Mouse (Mus musculus): ENCODE results near the gene Aff1. TPM values are rescaled to one million over a fixed set of nuclear protein-coding genes. Genes with fewer than 3 reads are reported as not detected.

Aff1 gene
- polyA plus RNA-seq, 1 experiment from 2014 or later, result 19.3 TPM

- WGBS, result 81% methylated on average over 13 of the region's 13 CpGs
- Histone ChIP-seq H3K27me3 (replicated peaks; ENCODE audit: control insufficient read depth, insufficient read depth, low read length) (no peaks in the 10 kb centered on the region), H3K9ac (ENCODE audit: low read depth, low read length) (no peak overlapping the region), H3K4me3 (ENCODE audit: low read depth, low read length) (no peak overlapping the region), H3K27ac (ENCODE audit: low read depth, low read length) (no peak overlapping the region), H3K36me3 (ENCODE audit: control insufficient read depth, insufficient read depth, low read length) (no peaks in the 10 kb centered on the region; the same call in 1 of the 2 replicates), H3K4me1 (replicated peaks; ENCODE audit: control insufficient read depth, insufficient read depth, low read length) (peaks cover 12% of the 10 kb centered on the region), H3K4me2 (no peak overlapping the region), H3K9me3 (ENCODE audit: control insufficient read depth, low read length) (no peaks in the 10 kb centered on the region)
- ATAC-seq (replicated peaks; ENCODE audit: low FRiP score), result no peak
- no peak for DNase-seq (ENCODE audit: low spot score)
Measured at GRCm38 (mm10) chr5:103821500-103822298, 129.5 kb downstream of the Aff1 start.

GRCm38 (mm10) chr5:103822949-103823348 is 130.8 kb downstream of the Aff1 start:
- ATAC-seq (replicated peaks; ENCODE audit: low FRiP score) (no peak), DNase-seq (ENCODE audit: low spot score) (no peak)
- Histone ChIP-seq H3K27ac (ENCODE audit: low read depth, low read length) (no peak overlapping the region), H3K36me3 (ENCODE audit: control insufficient read depth, insufficient read depth, low read length) (no peaks in the 10 kb centered on the region; the same call in 1 of the 2 replicates), H3K4me1 (replicated peaks; ENCODE audit: control insufficient read depth, insufficient read depth, low read length) (peaks cover 12% of the 10 kb centered on the region), H3K27me3 (replicated peaks; ENCODE audit: control insufficient read depth, insufficient read depth, low read length) (no peaks in the 10 kb centered on the region), H3K9me3 (ENCODE audit: control insufficient read depth, low read length) (no peaks in the 10 kb centered on the region), H3K4me2 (no peak overlapping the region), H3K9ac (ENCODE audit: low read depth, low read length) (no peak overlapping the region), H3K4me3 (ENCODE audit: low read depth, low read length) (no peak overlapping the region)
- 93% methylated on average over 5 of the region's 5 CpGs for WGBS

GRCm38 (mm10) chr5:103828304-103828703 is 136.1 kb downstream of the Aff1 start:
- no peak overlapping the region for H3K27ac ChIP-seq (ENCODE audit: low read depth, low read length)
- no peak overlapping the region for H3K4me3 ChIP-seq (ENCODE audit: low read depth, low read length)
- no peak overlapping the region for H3K4me2 ChIP-seq
- no peaks in the 10 kb centered on the region for H3K4me1 ChIP-seq (replicated peaks; ENCODE audit: control insufficient read depth, insufficient read depth, low read length)
- ATAC-seq (replicated peaks; ENCODE audit: low FRiP score) (no peak), DNase-seq (ENCODE audit: low spot score) (no peak)
- 87% methylated on average over 21 of the region's 21 CpGs for WGBS
- no peaks in the 10 kb centered on the region for H3K9me3 ChIP-seq (ENCODE audit: control insufficient read depth, low read length)
- peaks cover 8% of the 10 kb centered on the region; the same call in 1 of the 2 replicates for H3K36me3 ChIP-seq (ENCODE audit: control insufficient read depth, insufficient read depth, low read length)
- H3K9ac ChIP-seq (ENCODE audit: low read depth, low read length), result no peak overlapping the region
- H3K27me3 ChIP-seq (replicated peaks; ENCODE audit: control insufficient read depth, insufficient read depth, low read length), result no peaks in the 10 kb centered on the region

GRCm38 (mm10) chr5:103828729-103829128 is 136.6 kb downstream of the Aff1 start:
- DNase-seq (ENCODE audit: low spot score), result no peak
- H3K27me3 ChIP-seq (replicated peaks; ENCODE audit: control insufficient read depth, insufficient read depth, low read length), result no peaks in the 10 kb centered on the region
- no peak overlapping the region for H3K9ac ChIP-seq (ENCODE audit: low read depth, low read length)
- H3K4me1 ChIP-seq (replicated peaks; ENCODE audit: control insufficient read depth, insufficient read depth, low read length), result no peaks in the 10 kb centered on the region
- WGBS, result 71% methylated on average over 8 of the region's 8 CpGs
- no peak overlapping the region for H3K27ac ChIP-seq (ENCODE audit: low read depth, low read length)
- H3K4me3 ChIP-seq (ENCODE audit: low read depth, low read length), result no peak overlapping the region
- no peak overlapping the region for H3K4me2 ChIP-seq
- ATAC-seq (replicated peaks; ENCODE audit: low FRiP score), result no peak
- peaks cover 11% of the 10 kb centered on the region; the same call in 1 of the 2 replicates for H3K36me3 ChIP-seq (ENCODE audit: control insufficient read depth, insufficient read depth, low read length)
- H3K9me3 ChIP-seq (ENCODE audit: control insufficient read depth, low read length), result no peaks in the 10 kb centered on the region

GRCm38 (mm10) chr5:103829158-103829557 is 137.0 kb downstream of the Aff1 start:
- Histone ChIP-seq H3K9ac (ENCODE audit: low read depth, low read length) (no peak overlapping the region), H3K4me3 (ENCODE audit: low read depth, low read length) (no peak overlapping the region), H3K9me3 (ENCODE audit: control insufficient read depth, low read length) (no peaks in the 10 kb centered on the region), H3K36me3 (ENCODE audit: control insufficient read depth, insufficient read depth, low read length) (peaks cover 14% of the 10 kb centered on the region; the same call in 1 of the 2 replicates), H3K4me1 (replicated peaks; ENCODE audit: control insufficient read depth, insufficient read depth, low read length) (no peaks in the 10 kb centered on the region), H3K27me3 (replicated peaks; ENCODE audit: control insufficient read depth, insufficient read depth, low read length) (no peaks in the 10 kb centered on the region), H3K27ac (ENCODE audit: low read depth, low read length) (no peak overlapping the region), H3K4me2 (no peak overlapping the region)
- DNase-seq (ENCODE audit: low spot score) (no peak), ATAC-seq (replicated peaks; ENCODE audit: low FRiP score) (no peak)
- WGBS, result 91% methylated on average over 12 of the region's 12 CpGs

GRCm38 (mm10) chr5:103830886-103831285 is 138.7 kb downstream of the Aff1 start:
- Histone ChIP-seq H3K4me2 (no peak overlapping the region), H3K27me3 (replicated peaks; ENCODE audit: control insufficient read depth, insufficient read depth, low read length) (no peaks in the 10 kb centered on the region), H3K36me3 (ENCODE audit: control insufficient read depth, insufficient read depth, low read length) (peaks cover 17% of the 10 kb centered on the region; the same call in 1 of the 2 replicates), H3K27ac (ENCODE audit: low read depth, low read length) (no peak overlapping the region), H3K9me3 (ENCODE audit: control insufficient read depth, low read length) (no peaks in the 10 kb centered on the region), H3K9ac (ENCODE audit: low read depth, low read length) (no peak overlapping the region), H3K4me1 (replicated peaks; ENCODE audit: control insufficient read depth, insufficient read depth, low read length) (no peaks in the 10 kb centered on the region), H3K4me3 (ENCODE audit: low read depth, low read length) (no peak overlapping the region)
- 80% methylated on average over 1 of the region's 1 CpGs for WGBS
- DNase-seq (ENCODE audit: low spot score), result no peak
- no peak for ATAC-seq (replicated peaks; ENCODE audit: low FRiP score)

- Histone ChIP-seq H3K4me1 (replicated peaks; ENCODE audit: control insufficient read depth, insufficient read depth, low read length) (no peaks in the 10 kb centered on the region), H3K27ac (ENCODE audit: low read depth, low read length) (no peak overlapping the region), H3K9me3 (ENCODE audit: control insufficient read depth, low read length) (no peaks in the 10 kb centered on the region), H3K27me3 (replicated peaks; ENCODE audit: control insufficient read depth, insufficient read depth, low read length) (no peaks in the 10 kb centered on the region), H3K4me2 (no peak overlapping the region), H3K4me3 (ENCODE audit: low read depth, low read length) (no peak overlapping the region), H3K9ac (ENCODE audit: low read depth, low read length) (no peak overlapping the region), H3K36me3 (ENCODE audit: control insufficient read depth, insufficient read depth, low read length) (peaks cover 15% of the 10 kb centered on the region; the same call in 1 of the 2 replicates)
- 86% methylated on average over 15 of the region's 15 CpGs for WGBS
- DNase-seq (ENCODE audit: low spot score) (no peak), ATAC-seq (replicated peaks; ENCODE audit: low FRiP score) (no peak)
Measured at GRCm38 (mm10) chr5:103835471-103836147, 143.4 kb downstream of the Aff1 start.

- peaks cover 17% of the 10 kb centered on the region; the same call in 1 of the 2 replicates for H3K36me3 ChIP-seq (ENCODE audit: control insufficient read depth, insufficient read depth, low read length)
- ATAC-seq (replicated peaks; ENCODE audit: low FRiP score), result no peak
- no peaks in the 10 kb centered on the region for H3K4me1 ChIP-seq (replicated peaks; ENCODE audit: control insufficient read depth, insufficient read depth, low read length)
Measured at GRCm38 (mm10) chr5:103836148-103836784, 144.1 kb downstream of the Aff1 start.

More at GRCm38 (mm10) chr5:103836148-103836784, 144.1 kb downstream of the Aff1 start:
- Histone ChIP-seq H3K27ac (ENCODE audit: low read depth, low read length) (no peak overlapping the region), H3K27me3 (replicated peaks; ENCODE audit: control insufficient read depth, insufficient read depth, low read length) (no peaks in the 10 kb centered on the region), H3K4me3 (ENCODE audit: low read depth, low read length) (no peak overlapping the region), H3K9me3 (ENCODE audit: control insufficient read depth, low read length) (no peaks in the 10 kb centered on the region), H3K9ac (ENCODE audit: low read depth, low read length) (no peak overlapping the region), H3K4me2 (no peak overlapping the region)
- no peak for DNase-seq (ENCODE audit: low spot score)
- WGBS, result 77% methylated on average over 10 of the region's 11 CpGs

All from liver, embryonic 11.5 days (tissue).